Mouse (Mus musculus): ENCODE measurements at regions not wholly inside any gene's neighbourhood (a gene's known extent, or its start where the extent isn't known, plus 50 kb on each side); places are given as distances from the start of the nearest gene placed in this dataset.

GRCm38 (mm10) chr15:69223411-69223810 is 2722.7 kb upstream of the Lrrc6 start:
- in situ Hi-C loops (cut with MboI, MseI), result no loop called here

- in situ Hi-C loops (cut with MboI, MseI), result no loop called here
Observed at GRCm38 (mm10) chr15:69222391-69222790, 2721.7 kb upstream of the Lrrc6 start.
